Mouse (Mus musculus) heart, adult 2 months (tissue): ENCODE measurements around the gene Cavin1. TPM values are rescaled to one million over a fixed set of nuclear protein-coding genes. Genes with fewer than 3 reads are reported as not detected.
A peak's percentile ranks its signal among the peaks of the same experiment; 100 is the strongest.

Experiments used
- DNase-seq, 2 experiments: peaks; one replicate each; pipeline ENCODE4 v3.0.0; 2021
- H3K27ac ChIP-seq: fragments of 200-600 bp; 2 replicates; pipeline ENCODE4 v1.8.1; 2022
- H3K27me3 ChIP-seq: fragments of 200-500 bp; 2 replicates; pipeline ENCODE4 v1.6.1; 2012; ENCODE audit warnings: mild to moderate bottlenecking, low read length, inconsistent platforms, mixed read lengths; ENCODE audit not compliant: control insufficient read depth, insufficient read depth
- H3K36me3 ChIP-seq: fragments of 200-500 bp; 2 replicates; pipeline ENCODE4 v1.6.1; 2012; ENCODE audit warnings: low read length, inconsistent platforms; ENCODE audit not compliant: control insufficient read depth, insufficient read depth
- H3K4me1 ChIP-seq: fragments of 200-500 bp; 2 replicates; pipeline ENCODE4 v1.6.1; 2011; ENCODE audit warnings: low read length; ENCODE audit not compliant: control insufficient read depth, insufficient read depth
- H3K4me3 ChIP-seq: fragments of 200-600 bp; 2 replicates; pipeline ENCODE4 v1.8.1; 2022
- H3K79me2 ChIP-seq: fragments of 200-500 bp; replicated peaks from 2 replicates; pipeline ENCODE4 v1.6.1; 2012; ENCODE audit warnings: mild to moderate bottlenecking, inconsistent platforms, low read length, moderate library complexity, mixed read lengths; ENCODE audit not compliant: control insufficient read depth, insufficient read depth
- H3K9ac ChIP-seq: fragments of 200-500 bp; 2 replicates; pipeline ENCODE4 v1.6.1; 2012; ENCODE audit warnings: low read depth, mild to moderate bottlenecking, control low read depth, inconsistent platforms, low read length, mixed read lengths
- CTCF ChIP-seq: fragments of 200-600 bp; IDR thresholded peaks from 2 replicates; pipeline ENCODE4 v1.8.1; 2022; ENCODE audit warnings: antibody characterized with exemption, mild to moderate bottlenecking, moderate library complexity
- EP300 ChIP-seq: fragments of 200-500 bp; IDR thresholded peaks from 2 replicates; pipeline ENCODE4 v1.6.1; 2011; ENCODE audit warnings: low read depth, low read length, control low read depth; ENCODE audit not compliant: insufficient read depth
- POLR2A ChIP-seq: fragments of 200-500 bp; IDR thresholded peaks from 2 replicates; pipeline ENCODE4 v1.6.1; 2011; ENCODE audit warnings: mild to moderate bottlenecking, low read depth, low read length, control low read depth; ENCODE audit not compliant: insufficient read depth
- WGBS: fragments of 180-500 bp; shearing (Covaris S2); methylation state at CpG from one replicate; pipeline ENCODE4 v1.1.7; 2018; 5-methylcytosine and 5-hydroxymethylcytosine counted together
- intact Hi-C: fragments of 180-260 bp; cut with DNase I; formaldehyde crosslinking; loops from one replicate; pipeline ENCODE4 v1.15.1; 2025
- polyA plus RNA-seq: library from polyadenylated mRNA; depleted of rRNA; stranded (reverse); fragments of >200 nt; gene quantifications from 2 replicates; pipeline ENCODE4 v1.2.3, GENCODE M21; 2012; rRNA removed
- total RNA-seq, 2 experiments: library from RNA; stranded (reverse); gene quantifications; 2 replicates each; pipeline ENCODE4 v1.2.3; 2021

Cavin1 gene
- total and polyA plus RNA-seq, 3 experiments = 114 to 225 (median 219) TPM

- H3K36me3 ChIP-seq = peaks cover 11% of the 10 kb centered on the region
- H3K4me3 ChIP-seq = no peak overlapping the region
- peaks cover 12% of the 10 kb centered on the region for H3K4me1 ChIP-seq
- H3K79me2 ChIP-seq = peaks cover 5% of the 10 kb centered on the region
- DNase-seq = no peak
- intact Hi-C loops = no loop called here
- H3K9ac ChIP-seq = peak overlapping the region; percentile 51; the same call in 1 of the 2 replicates
- 21% methylated on average over 17 of the region's 17 CpGs for WGBS
- no peak for TF ChIP-seq EP300
- 0 out of 2 replicates have a peak, but pooled peaks have one; percentile 7 for TF ChIP-seq CTCF
- H3K27me3 ChIP-seq = no peaks in the 10 kb centered on the region
- H3K27ac ChIP-seq = peak overlapping the region; percentile 79
These were observed 58.1 kb downstream of the Cavin1 start for GRCm38 (mm10) chr11:100912401-100913155.

GRCm38 (mm10) chr11:100908567-100908966, 62.1 kb downstream of the Cavin1 start:
- no peak overlapping the region for H3K9ac ChIP-seq
- DNase-seq = no peak
- peaks cover 6% of the 10 kb centered on the region for H3K36me3 ChIP-seq
- H3K27ac ChIP-seq = no peak overlapping the region
- peaks cover 3% of the 10 kb centered on the region for H3K79me2 ChIP-seq
- no peaks in the 10 kb centered on the region for H3K27me3 ChIP-seq
- no peak for TF ChIP-seq CTCF
- H3K4me1 ChIP-seq = peaks cover 8% of the 10 kb centered on the region
- no peak overlapping the region for H3K4me3 ChIP-seq
- intact Hi-C loops = no loop called here
- 86% methylated on average over 9 of the region's 9 CpGs for WGBS

- no peak for TF ChIP-seq EP300
- TF ChIP-seq POLR2A = no peak
- no peak for TF ChIP-seq CTCF
- H3K9ac ChIP-seq = no peak overlapping the region
- no peak for DNase-seq
- H3K27ac ChIP-seq = no peak overlapping the region
- peaks cover 3% of the 10 kb centered on the region for H3K36me3 ChIP-seq
- peaks cover 3% of the 10 kb centered on the region for H3K79me2 ChIP-seq
- peaks cover 5% of the 10 kb centered on the region for H3K4me1 ChIP-seq
- H3K4me3 ChIP-seq = no peak overlapping the region
- WGBS = 67% methylated on average over 2 of the region's 2 CpGs
- intact Hi-C loops = no loop called here
- H3K27me3 ChIP-seq = no peaks in the 10 kb centered on the region
These were observed 62.6 kb downstream of the Cavin1 start for GRCm38 (mm10) chr11:100908112-100908511.

GRCm38 (mm10) chr11:100906885-100907284, 63.8 kb downstream of the Cavin1 start:
- no peak for TF ChIP-seq CTCF
- no peak for TF ChIP-seq EP300
- TF ChIP-seq POLR2A = no peak
- no peaks in the 10 kb centered on the region for H3K4me1 ChIP-seq
- H3K79me2 ChIP-seq = peaks cover 2% of the 10 kb centered on the region
- H3K9ac ChIP-seq = no peak overlapping the region
- H3K4me3 ChIP-seq = no peak overlapping the region
- WGBS = 65% methylated on average over 4 of the region's 4 CpGs
- H3K27me3 ChIP-seq = no peaks in the 10 kb centered on the region
- no peaks in the 10 kb centered on the region; the same call in none of the 2 replicates for H3K36me3 ChIP-seq
- H3K27ac ChIP-seq = no peak overlapping the region
- no peak for DNase-seq
- intact Hi-C loops = no loop called here

Other genes with a start within 250 kb of the Cavin1 start
- gene Rab5c, start 232.7 kb downstream of the Cavin1 start, total RNA-seq = 10 to 100 TPM; 53.0 to 56.3 TPM
- gene Rab5c, start 232.7 kb downstream of the Cavin1 start, polyA plus RNA-seq = 69.3 and 97.8 TPM in 2 replicates
- gene Kcnh4, start 210.9 kb downstream of the Cavin1 start, total RNA-seq = not detected
- gene Kcnh4, start 210.9 kb downstream of the Cavin1 start, polyA plus RNA-seq = 0.04 TPM in 1 of 2 replicates, not detected in the other
- not detected for gene Hcrt, start 208.0 kb downstream of the Cavin1 start, total RNA-seq
- gene Hcrt, start 208.0 kb downstream of the Cavin1 start, polyA plus RNA-seq = not detected in 2 replicates
- gene Ghdc, start 199.9 kb downstream of the Cavin1 start, total RNA-seq = 10 to 100 TPM; 10.1 to 11.6 TPM
- gene Ghdc, start 199.9 kb downstream of the Cavin1 start, polyA plus RNA-seq = 11.2 and 12.8 TPM in 2 replicates
- gene Stat5b, start 120.2 kb downstream of the Cavin1 start, total RNA-seq = 10 to 100 TPM; 58.6 to 65.2 TPM
- gene Stat5b, start 120.2 kb downstream of the Cavin1 start, polyA plus RNA-seq = 35.4 and 50.7 TPM in 2 replicates
- gene Stat5a, start 111.5 kb downstream of the Cavin1 start, total RNA-seq = 10 to 100 TPM; 20.3 to 22.3 TPM
- gene Stat5a, start 111.5 kb downstream of the Cavin1 start, polyA plus RNA-seq = 24.3 and 26.6 TPM in 2 replicates
- 10 to 100 TPM; 93.0 to 94.7 TPM for gene Stat3, start 31.3 kb downstream of the Cavin1 start, total RNA-seq
- 85.8 and 134 TPM in 2 replicates for gene Stat3, start 31.3 kb downstream of the Cavin1 start, polyA plus RNA-seq
- 10 to 100 TPM; 89.6 to 92.6 TPM for gene Atp6v0a1, start 38.6 kb upstream of the Cavin1 start, total RNA-seq
- gene Atp6v0a1, start 38.6 kb upstream of the Cavin1 start, polyA plus RNA-seq = 77.4 and 85.9 TPM in 2 replicates
- gene Naglu, start 99.1 kb upstream of the Cavin1 start, total RNA-seq = 1 to 10 TPM; 7.4 to 8.3 TPM
- 11.0 and 14.3 TPM in 2 replicates for gene Naglu, start 99.1 kb upstream of the Cavin1 start, polyA plus RNA-seq
- under 1 TPM; 0.47 to 0.70 TPM for gene Hsd17b1, start 107.5 kb upstream of the Cavin1 start, total RNA-seq
- 0.32 and 0.55 TPM in 2 replicates for gene Hsd17b1, start 107.5 kb upstream of the Cavin1 start, polyA plus RNA-seq
- gene Coasy, start 111.7 kb upstream of the Cavin1 start, total RNA-seq = 10 to 100 TPM; 15.8 to 17.5 TPM
- 22.1 and 24.6 TPM in 2 replicates for gene Coasy, start 111.7 kb upstream of the Cavin1 start, polyA plus RNA-seq
- 10 to 100 TPM; 18.1 to 21.3 TPM for gene Mlx, start 116.4 kb upstream of the Cavin1 start, total RNA-seq
- 23.0 and 45.2 TPM in 2 replicates for gene Mlx, start 116.4 kb upstream of the Cavin1 start, polyA plus RNA-seq
- 1 to 10 TPM; 1.6 to 2.7 TPM for gene Psmc3ip, start 124.5 kb upstream of the Cavin1 start, total RNA-seq
- 1.1 and 1.3 TPM in 2 replicates for gene Psmc3ip, start 124.5 kb upstream of the Cavin1 start, polyA plus RNA-seq
- gene Retreg3, start 149.0 kb upstream of the Cavin1 start, total RNA-seq = 10 to 100 TPM; 28.5 to 31.0 TPM
- 31.8 and 53.1 TPM in 2 replicates for gene Retreg3, start 149.0 kb upstream of the Cavin1 start, polyA plus RNA-seq
- 10 to 100 TPM; 22.7 to 23.6 TPM for gene Tubg1, start 149.1 kb upstream of the Cavin1 start, total RNA-seq
- 14.2 and 17.2 TPM in 2 replicates for gene Tubg1, start 149.1 kb upstream of the Cavin1 start, polyA plus RNA-seq
- 1 to 10 TPM; 3.5 TPM for gene Tubg2, start 185.0 kb upstream of the Cavin1 start, total RNA-seq
- gene Tubg2, start 185.0 kb upstream of the Cavin1 start, polyA plus RNA-seq = 2.1 and 2.9 TPM in 2 replicates
- 1 to 10 TPM; 1.3 to 1.5 TPM for gene Cntnap1, start 199.6 kb upstream of the Cavin1 start, total RNA-seq
- gene Cntnap1, start 199.6 kb upstream of the Cavin1 start, polyA plus RNA-seq = 3.1 and 4.0 TPM in 2 replicates
- 10 to 100 TPM; 14.3 to 28.1 TPM for gene Plekhh3, start 200.5 kb upstream of the Cavin1 start, total RNA-seq
- gene Plekhh3, start 200.5 kb upstream of the Cavin1 start, polyA plus RNA-seq = 24.4 and 26.7 TPM in 2 replicates
- not detected for gene Ccr10, start 204.6 kb upstream of the Cavin1 start, total RNA-seq
- gene Ccr10, start 204.6 kb upstream of the Cavin1 start, polyA plus RNA-seq = 0.14 TPM in 1 of 2 replicates, not detected in the other